Mouse (Mus musculus) C2C12 (cell line): ENCODE results near the gene Ulk2. TPM values are rescaled to one million over a fixed set of nuclear protein-coding genes. Genes with fewer than 3 reads are reported as not detected.
"Not testable (repeated sequence)": the region's sequence is repeated elsewhere in the genome, so short reads cannot be mapped to it uniquely, and the experiment has no call there.

ENCODE experiments used
- H3K27me3 ChIP-seq: one replicate; pipeline ENCODE4 v1.6.1; 2011; ENCODE audit not compliant: control insufficient read depth, insufficient read depth, insufficient read length
- H3K36me3 ChIP-seq: one replicate; pipeline ENCODE4 v1.6.1; 2011; ENCODE audit not compliant: control insufficient read depth, insufficient read depth
- H3K4me3 ChIP-seq: one replicate; pipeline ENCODE4 v1.5.1; 2011; ENCODE audit warnings: mild to moderate bottlenecking, control low read depth; ENCODE audit not compliant: poor library complexity, insufficient read depth, severe bottlenecking
- H3K79me2 ChIP-seq: one replicate; pipeline ENCODE4 v1.6.1; 2011; ENCODE audit not compliant: control insufficient read depth, insufficient read depth
- H3K79me3 ChIP-seq: one replicate; pipeline ENCODE4 v1.6.1; 2011; ENCODE audit warnings: low read depth, control low read depth
- H3ac ChIP-seq: one replicate; pipeline ENCODE3; 2011; ENCODE audit warnings: low read depth; ENCODE audit not compliant: control insufficient read depth, insufficient read length
- CEBPB ChIP-seq: IDR thresholded peaks from one replicate; pipeline ENCODE4 v1.6.1; 2011; ENCODE audit warnings: low read depth, mild to moderate bottlenecking, control low read depth, moderate library complexity
- CTCF ChIP-seq: IDR thresholded peaks from one replicate; pipeline ENCODE4 v1.5.1; 2011; ENCODE audit not compliant: control insufficient read depth, insufficient read depth, insufficient read length
- FOSL1 ChIP-seq: IDR thresholded peaks from one replicate; pipeline ENCODE4 v1.8.0; 2011; ENCODE audit warnings: mild to moderate bottlenecking, low read length; ENCODE audit not compliant: poor library complexity, insufficient read depth, severe bottlenecking
- MAX ChIP-seq: IDR thresholded peaks from one replicate; pipeline ENCODE4 v1.6.1; 2011; ENCODE audit warnings: mild to moderate bottlenecking, control low read depth
- MYOD1 ChIP-seq: IDR thresholded peaks from one replicate; pipeline ENCODE4 v1.6.1; 2011; ENCODE audit warnings: low read depth; ENCODE audit not compliant: control insufficient read depth, insufficient read length
- MYOG ChIP-seq: IDR thresholded peaks from one replicate; pipeline ENCODE4 v1.6.1; 2011; ENCODE audit not compliant: control insufficient read depth, insufficient read length; ENCODE audit errors: extremely low read depth
- USF1 ChIP-seq: IDR thresholded peaks from one replicate; pipeline ENCODE4 v1.6.1; 2011; ENCODE audit warnings: low read depth, mild to moderate bottlenecking, control low read depth, moderate library complexity
- polyA plus RNA-seq: library from polyadenylated mRNA; unstranded; fragments of >200 nt; fragmentation: generic; extraction: Trizol; gene quantifications from one replicate; pipeline ENCODE4 v1.2.1, GENCODE M21; 2012; ENCODE audit warnings: missing spikeins

The Ulk2 gene
- polyA plus RNA-seq, 1 experiment = 5.6 TPM

- Histone ChIP-seq H3K27me3 (no peaks in the 10 kb centered on the region), H3K4me3 (no peak overlapping the region), H3K79me3 (no peaks in the 10 kb centered on the region), H3K36me3 (peaks cover 6% of the 10 kb centered on the region), H3ac (no peak overlapping the region), H3K79me2 (no peaks in the 10 kb centered on the region)
- no peak for TF ChIP-seq FOSL1
- TF ChIP-seq MYOG = no peak
- TF ChIP-seq USF1 = no peak
- no peak for TF ChIP-seq MYOD1
- TF ChIP-seq CEBPB = no peak
- no peak for TF ChIP-seq MAX
- TF ChIP-seq CTCF = no peak
Measured at GRCm38 (mm10) chr11:61793441-61793840, 61.4 kb downstream of the Ulk2 start.

DNA sequence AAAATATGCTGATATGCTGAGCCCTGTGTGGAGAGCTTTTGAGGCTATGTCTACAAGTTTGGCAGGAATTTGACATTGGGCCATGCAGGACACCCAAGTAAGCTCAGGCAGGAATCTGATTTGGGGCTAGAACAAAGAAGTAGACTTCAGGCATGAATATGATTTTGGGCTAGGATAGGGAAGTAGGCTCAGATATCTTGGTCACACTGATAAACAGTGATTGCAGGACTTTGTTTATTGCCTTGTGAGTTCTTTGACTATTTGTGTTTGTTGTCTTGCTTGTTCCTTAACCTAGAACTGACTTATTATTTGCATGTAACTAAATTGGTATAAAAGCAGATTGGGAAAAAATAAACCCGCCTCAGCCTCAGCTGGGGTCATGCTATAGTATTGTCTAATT is 66.3 kb downstream of the Ulk2 start:
- peaks cover 19% of the 10 kb centered on the region for H3K36me3 ChIP-seq

DNA sequence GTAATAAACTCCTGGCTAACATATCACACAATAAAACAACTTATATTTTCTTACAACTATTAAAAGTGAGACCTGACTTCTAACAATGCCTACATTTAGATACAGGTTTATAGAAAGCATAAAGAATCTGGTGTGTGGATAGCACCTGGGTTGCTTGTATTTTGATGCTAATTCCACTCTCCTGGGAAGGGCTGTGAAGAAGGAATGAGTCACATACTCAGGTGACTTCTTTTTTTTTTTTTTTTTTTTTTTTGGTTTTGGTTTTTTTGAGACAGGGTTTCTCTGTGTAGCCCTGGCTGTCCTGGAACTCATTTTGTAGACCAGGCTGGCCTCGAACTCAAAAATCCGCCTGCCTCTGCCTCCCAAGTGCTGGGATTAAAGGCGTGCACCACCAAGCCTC is 72.3 kb downstream of the Ulk2 start:
- H3K79me3 ChIP-seq, H3K27me3 ChIP-seq, H3K79me2 ChIP-seq, H3ac ChIP-seq, H3K4me3 ChIP-seq: not testable (repeated sequence)
- peaks cover 33% of the 10 kb centered on the region for H3K36me3 ChIP-seq

More for the DNA sequence above, 66.3 kb downstream of the Ulk2 start:
- no peak for TF ChIP-seq CTCF
- no peak for TF ChIP-seq USF1
- no peak for TF ChIP-seq MAX
- no peak for TF ChIP-seq MYOG
- no peak for TF ChIP-seq MYOD1
- TF ChIP-seq CEBPB = no peak
- TF ChIP-seq FOSL1 = no peak
- Histone ChIP-seq H3K79me3 (no peaks in the 10 kb centered on the region), H3K4me3 (no peak overlapping the region), H3K27me3 (no peaks in the 10 kb centered on the region), H3K79me2 (no peaks in the 10 kb centered on the region), H3ac (no peak overlapping the region)

GRCm38 (mm10) chr11:61774551-61775149 is 80.2 kb downstream of the Ulk2 start:
- peaks cover 19% of the 10 kb centered on the region for H3K36me3 ChIP-seq
- H3K79me3 ChIP-seq = no peaks in the 10 kb centered on the region
- no peak overlapping the region for H3ac ChIP-seq
- no peak for TF ChIP-seq MAX
- TF ChIP-seq CEBPB = no peak
- no peak for TF ChIP-seq USF1
- no peak for TF ChIP-seq FOSL1
- TF ChIP-seq CTCF = no peak
- no peak for TF ChIP-seq MYOG
- no peak for TF ChIP-seq MYOD1
- H3K27me3 ChIP-seq = no peaks in the 10 kb centered on the region
- no peaks in the 10 kb centered on the region for H3K79me2 ChIP-seq
- no peak overlapping the region for H3K4me3 ChIP-seq

- Histone ChIP-seq H3ac (peak within 1 kb of the TSS; percentile 84), H3K27me3 (no peaks in the 10 kb centered on the region), H3K79me2 (peaks cover 44% of the 10 kb centered on the region), H3K79me3 (peaks cover 10% of the 10 kb centered on the region), H3K4me3 (peak within 1 kb of the TSS; percentile 52), H3K36me3 (peaks cover 6% of the 10 kb centered on the region)
- peak; percentile 58 for TF ChIP-seq MAX
- TF ChIP-seq CEBPB = no peak
- no peak for TF ChIP-seq MYOG
- TF ChIP-seq MYOD1 = no peak
- TF ChIP-seq USF1 = no peak
Measured at GRCm38 (mm10) chr11:61761584-61762407, 93.1 kb downstream of the Ulk2 start, which contains the start of gene Prpsap2. Prpsap2 (minus strand) TSS chr11:61762088.
